Mouse (Mus musculus) skeletal muscle tissue, adult 2 months (tissue): ENCODE data around the gene Isg15.
A peak's percentile ranks its signal among the peaks of the same experiment; 100 is the strongest.

ENCODE experiments used
- DNase-seq: peaks from one replicate; pipeline ENCODE4 v3.0.0-alpha.2; 2012; ENCODE audit warnings: low read depth, low spot score

Isg15 gene

DNA sequence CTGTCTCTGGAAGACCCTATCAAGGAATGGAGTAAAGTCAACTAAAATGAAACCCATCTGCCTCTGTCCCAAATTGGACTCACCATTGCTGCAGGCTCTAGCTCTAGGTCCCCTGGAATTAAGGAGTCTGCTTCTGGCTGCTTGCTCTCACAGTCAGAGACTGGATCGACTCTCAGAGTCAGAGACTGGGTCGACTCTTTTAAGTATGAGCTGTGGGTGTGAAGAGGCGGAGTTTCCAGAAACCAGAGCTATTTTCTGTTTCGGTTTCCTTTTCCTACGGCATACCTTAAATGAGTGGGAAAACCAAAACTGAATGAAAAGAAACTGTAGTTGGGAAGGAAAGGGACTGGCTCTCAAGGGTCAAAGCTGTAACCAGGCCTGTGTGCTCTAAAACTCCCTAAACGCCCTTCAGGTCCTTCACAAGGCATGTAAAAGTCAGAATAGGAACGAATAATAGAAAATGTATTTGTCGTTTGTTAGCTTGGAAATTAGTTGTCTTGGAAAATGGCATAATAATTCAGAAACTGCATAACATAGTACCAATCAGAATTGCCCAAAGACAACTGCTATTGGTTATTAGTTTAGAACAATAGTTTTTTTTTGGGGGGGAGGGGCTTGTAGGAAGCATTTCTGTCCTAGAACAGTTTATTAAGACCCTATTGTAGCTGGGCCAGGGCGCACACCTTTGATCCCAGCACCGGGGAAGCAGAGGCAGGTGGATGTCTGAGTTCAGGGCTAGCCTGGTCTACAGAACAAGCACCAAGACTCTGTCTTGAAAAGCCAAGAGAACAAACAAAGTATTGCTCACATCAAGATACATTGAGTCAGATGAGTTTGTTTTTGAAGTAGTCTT, at the start of gene Isg15:
Gene Isg15 (minus strand): TSS at position 196 of the 853 bp plus-strand sequence.
- DNase-seq, result peak; percentile 33

DNA sequence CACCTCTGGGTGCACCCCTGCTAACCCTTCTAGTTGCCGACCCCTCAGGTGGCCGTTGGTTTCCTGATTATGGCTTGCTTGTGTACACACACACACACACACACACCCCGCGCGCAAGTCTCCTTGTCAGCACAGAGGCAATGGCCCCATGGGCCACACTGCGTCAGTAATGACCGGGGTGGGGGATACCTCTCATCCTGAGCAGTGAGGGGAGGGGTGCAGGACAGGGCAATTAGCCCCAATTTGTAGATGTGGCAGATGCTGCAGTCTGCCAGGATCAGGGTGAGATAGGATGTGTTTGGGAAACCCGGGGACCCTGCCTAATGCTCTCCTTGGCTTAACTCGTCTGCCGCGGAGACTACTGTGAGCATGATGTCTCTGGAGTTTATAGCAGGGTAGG, 48.9 kb upstream of the Isg15 start:
- DNase-seq, result no peak

- DNase-seq, result no peak
Measured at GRCm38 (mm10) chr4:156236651-156237447, 36.2 kb upstream of the Isg15 start.

DNA sequence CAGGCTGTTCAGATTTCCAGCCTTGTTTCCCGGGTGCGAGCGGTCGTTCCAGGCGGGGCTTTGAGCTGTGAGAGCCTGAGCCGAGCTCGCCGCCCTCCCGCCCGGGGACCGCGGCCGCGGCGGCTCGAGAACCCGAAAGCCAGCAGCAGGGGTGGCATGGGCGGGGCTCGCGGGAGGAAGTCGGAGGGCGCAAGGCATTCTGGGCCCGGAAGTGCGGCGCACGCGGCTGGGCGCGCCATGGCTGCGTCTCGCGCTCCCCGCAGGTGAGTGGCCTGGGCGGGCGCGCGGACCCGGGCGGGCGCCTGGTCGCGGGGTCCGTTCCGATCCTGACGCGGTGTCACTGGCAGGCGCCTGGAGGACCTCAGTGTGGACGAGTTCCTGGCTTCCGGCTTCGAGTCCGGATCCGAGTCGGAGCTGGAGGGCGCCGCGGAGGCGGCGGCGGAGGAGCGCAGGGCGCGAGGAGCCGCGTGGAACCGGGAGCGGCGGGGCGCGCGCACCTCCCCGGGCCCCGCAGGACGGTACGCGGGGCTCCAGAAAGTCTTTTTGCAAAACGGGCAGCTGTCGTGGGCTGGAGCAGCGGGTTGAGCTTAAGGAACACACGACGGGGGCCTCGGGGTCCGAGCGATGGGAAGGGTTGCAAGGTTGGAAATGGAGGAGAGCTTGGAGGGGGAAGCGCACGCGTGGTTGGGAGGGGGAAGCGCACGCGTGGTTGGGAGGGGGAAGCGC, 35.4 kb upstream of the Isg15 start, which contains the start of gene Noc2l:
Gene Noc2l (plus strand): TSS at position 203 of the 726 bp plus-strand sequence.
- peak; percentile 78 for DNase-seq

DNA sequence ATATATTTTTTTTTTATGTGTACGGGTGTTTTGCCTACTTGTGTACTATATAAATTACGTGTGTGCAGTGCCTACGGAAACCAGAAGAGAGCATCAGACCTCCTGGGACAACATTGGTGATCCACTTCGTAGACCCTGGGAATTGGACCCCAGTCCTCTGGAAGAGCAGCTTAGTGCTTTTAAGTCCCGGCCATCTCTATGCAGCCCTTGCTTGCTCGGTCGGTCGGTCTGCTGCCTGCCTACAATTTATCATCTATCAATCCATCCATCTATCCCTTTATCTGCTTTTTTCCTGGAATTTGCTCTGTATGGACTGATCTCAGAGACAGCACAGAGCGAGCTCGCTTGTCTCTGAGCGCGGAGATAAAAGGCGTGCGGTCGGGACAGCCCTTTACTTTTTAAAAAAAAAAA, 34.7 kb upstream of the Isg15 start:
- DNase-seq, result no peak

- no peak for DNase-seq
Measured at GRCm38 (mm10) chr4:156234701-156235213, 34.1 kb upstream of the Isg15 start, which contains the start of gene Plekhn1. TSS of gene Plekhn1 (minus strand) at chr4:156234857.

- DNase-seq, result no peak
Measured at GRCm38 (mm10) chr4:156234021-156234501, 33.4 kb upstream of the Isg15 start.

DNA sequence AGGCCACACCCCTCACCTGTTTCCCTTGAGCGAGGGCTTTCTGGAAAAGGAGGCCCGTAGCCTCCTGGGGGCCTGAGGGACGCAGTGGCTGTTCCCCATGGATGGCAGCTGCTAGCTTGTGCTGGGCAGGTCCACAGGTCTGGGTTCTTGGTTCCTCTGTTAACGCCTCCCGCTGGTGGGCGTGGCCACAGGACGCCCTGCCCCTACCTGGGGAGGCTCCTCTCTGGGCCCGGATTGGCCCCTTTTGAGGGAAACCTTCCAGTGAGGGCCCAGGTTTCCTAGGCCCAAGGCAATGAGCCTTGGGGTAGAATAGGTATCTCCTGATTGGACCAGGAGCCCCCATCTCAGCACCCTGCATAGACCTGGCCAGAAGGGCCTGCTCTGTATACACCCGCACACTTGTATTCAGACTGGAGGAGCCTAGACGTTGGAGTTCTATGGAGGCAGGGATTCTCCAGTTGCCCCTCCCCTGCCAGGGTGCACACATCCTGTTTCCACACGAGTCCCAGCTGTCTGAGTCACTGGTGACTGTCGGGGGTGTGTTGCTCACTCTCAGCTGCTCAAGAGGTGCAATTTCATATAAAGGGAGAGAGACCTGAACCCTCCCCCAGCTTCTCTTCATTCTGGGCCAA, 27.9 kb upstream of the Isg15 start:
- no peak for DNase-seq

- DNase-seq, result no peak
Measured at GRCm38 (mm10) chr4:156227752-156228392, 27.3 kb upstream of the Isg15 start.

GRCm38 (mm10) chr4:156224276-156224675, 23.7 kb upstream of the Isg15 start:
- no peak for DNase-seq

- DNase-seq, result peak; percentile 44
Measured at GRCm38 (mm10) chr4:156219936-156220335, 19.3 kb upstream of the Isg15 start.

- DNase-seq, result no peak
Measured at GRCm38 (mm10) chr4:156217838-156218237, 17.2 kb upstream of the Isg15 start.

GRCm38 (mm10) chr4:156217022-156217669, 16.5 kb upstream of the Isg15 start:
- DNase-seq, result peak; percentile 69

- DNase-seq, result peak; percentile 66
Measured at GRCm38 (mm10) chr4:156216196-156216595, 15.6 kb upstream of the Isg15 start.

DNA sequence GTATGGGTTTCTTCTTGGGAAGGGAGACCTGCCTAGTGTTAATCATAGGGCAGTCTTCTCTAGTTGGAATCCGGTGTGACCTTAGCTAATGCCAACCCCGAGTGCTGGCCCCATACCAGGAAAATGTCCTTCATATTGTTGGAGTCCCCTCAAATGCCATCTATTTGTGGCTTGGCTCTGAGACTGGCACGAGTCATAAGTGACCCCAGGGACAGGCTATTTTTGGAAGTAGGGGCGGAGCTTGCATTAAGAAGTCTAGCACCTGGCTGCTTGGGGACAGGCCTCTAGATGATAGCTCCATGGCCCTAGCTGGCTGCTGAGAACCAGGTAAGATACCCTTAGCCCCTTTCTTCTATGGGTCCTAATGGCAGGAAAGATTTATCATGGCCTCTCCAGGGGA, 15.0 kb upstream of the Isg15 start, which contains the start of gene Perm1:
Gene Perm1 (plus strand): TSS at position 220 of the 400 bp plus-strand sequence.
- peak; percentile 95 for DNase-seq

DNA sequence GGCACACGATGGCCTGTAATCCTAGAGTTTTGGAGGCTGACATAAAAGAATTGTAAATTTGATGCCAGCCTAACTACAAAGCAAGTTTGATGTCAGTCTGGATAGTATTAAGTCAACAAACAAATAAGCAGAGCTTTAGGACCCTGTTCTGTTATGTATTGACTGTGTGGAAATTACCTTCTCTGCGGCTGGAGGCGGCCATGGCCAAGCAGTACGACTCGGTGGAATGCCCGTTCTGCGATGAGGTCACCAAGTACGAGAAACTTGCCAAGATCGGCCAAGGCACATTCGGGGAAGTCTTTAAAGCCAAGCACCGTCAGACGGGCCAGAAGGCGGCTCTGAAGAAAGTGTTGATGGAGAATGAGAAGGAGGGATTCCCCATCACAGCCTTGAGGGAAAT, 12.5 kb upstream of the Isg15 start:
- DNase-seq, result no peak

DNA sequence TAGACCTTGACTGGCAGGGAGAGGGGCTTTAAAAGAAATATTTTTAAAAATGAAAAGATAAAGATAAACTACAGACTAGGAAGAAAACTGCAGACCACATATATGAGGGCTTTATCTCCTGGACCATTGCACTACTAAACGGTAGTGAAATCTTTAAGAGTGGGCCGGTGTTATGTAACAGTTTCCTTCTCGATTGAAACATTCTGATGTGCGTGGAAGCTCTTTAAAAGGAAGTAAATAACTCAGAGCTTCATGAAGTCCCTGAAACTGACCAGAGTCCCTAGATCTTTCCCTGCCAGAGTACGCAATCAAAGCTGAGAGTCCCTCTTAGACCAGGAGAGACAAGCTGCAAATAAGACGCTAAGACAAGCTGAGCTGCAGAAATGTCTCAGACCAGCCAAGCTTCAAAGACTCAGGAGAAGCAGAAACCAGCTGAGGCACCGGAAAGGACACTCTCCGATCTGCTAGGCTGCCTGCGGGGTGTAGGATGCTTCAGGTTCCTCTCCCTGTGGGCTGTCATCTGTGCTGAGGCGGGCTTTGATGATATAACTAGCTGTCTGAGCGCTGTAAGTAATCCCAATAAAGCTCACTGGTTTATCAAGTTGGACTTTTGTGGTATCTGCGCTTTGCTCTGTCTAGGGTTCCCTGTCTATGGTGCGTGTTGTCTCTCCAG, 9.5 kb upstream of the Isg15 start:
- DNase-seq, result no peak

DNA sequence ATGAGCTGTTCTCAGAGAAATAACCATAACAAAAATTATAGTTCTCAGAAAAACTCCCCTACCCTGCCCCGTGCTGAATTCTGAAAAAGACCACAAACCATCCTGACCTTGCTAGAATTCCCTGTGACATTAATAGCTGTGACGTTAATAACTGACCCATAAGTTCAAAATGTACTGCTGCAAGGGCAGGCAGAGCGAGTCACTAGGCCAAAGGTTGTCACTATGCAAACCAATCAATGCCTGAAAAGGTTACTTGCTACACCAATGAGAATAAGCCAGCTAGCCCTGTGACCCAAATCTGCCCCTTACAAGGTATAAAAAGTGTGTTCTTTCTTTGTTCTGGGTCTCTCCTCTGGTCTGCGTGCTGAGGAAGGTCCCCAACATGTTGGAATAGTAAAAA, 8.3 kb upstream of the Isg15 start:
- DNase-seq, result no peak

DNA sequence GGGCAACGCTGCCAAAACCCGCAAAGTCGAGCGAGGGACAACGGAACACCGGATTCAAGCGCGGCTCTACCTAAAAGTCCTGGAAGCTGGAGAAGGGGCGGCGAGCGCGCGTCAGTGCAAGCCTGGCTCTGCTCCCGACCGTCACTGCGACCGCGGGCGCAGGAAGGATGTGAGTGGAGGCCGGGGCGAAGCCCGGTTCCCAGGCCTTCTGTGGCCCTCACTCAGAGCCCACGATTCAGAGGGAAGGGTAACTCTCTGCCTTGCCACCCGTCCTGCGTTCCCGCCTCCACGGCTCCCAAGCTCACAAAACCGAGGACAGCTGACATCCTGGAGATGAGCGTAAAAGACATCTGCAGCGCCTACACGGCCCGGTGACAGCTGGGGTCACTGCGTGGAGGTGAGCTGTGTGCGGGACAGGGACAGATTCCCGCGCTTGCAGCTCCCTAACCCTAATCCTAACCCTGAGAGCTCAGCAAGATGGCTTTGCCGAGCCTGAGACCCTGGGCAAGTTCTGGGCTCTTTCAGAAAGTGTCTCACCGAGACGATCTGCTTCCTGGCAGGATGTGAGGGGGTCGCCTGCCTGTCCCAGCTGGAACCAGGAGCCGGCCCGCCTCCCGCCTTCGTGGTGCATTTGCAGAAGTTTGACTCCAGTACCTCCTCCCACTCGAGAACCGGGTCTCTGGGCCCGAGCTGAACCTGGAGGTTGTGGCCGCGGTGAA, 3.0 kb upstream of the Isg15 start:
- peak; percentile 25 for DNase-seq
